Mouse (Mus musculus) heart, postnatal 0 days (tissue): ENCODE results near the gene Tbxa2r. TPM values are rescaled to one million over a fixed set of nuclear protein-coding genes. Genes with fewer than 3 reads are reported as not detected.

Experiments used
- ATAC-seq: fragments of 200-750 bp; cut with Nextera tagmentation; 2 replicates; pipeline ENCODE4 v1.8.0; 2017; ENCODE audit warnings: low read depth, moderate number of reproducible peaks, moderate library complexity; ENCODE audit not compliant: insufficient read depth
- DNase-seq: peaks from one replicate; pipeline ENCODE4 v3.0.0-alpha.2; 2016; ENCODE audit warnings: low spot score
- H3K27ac ChIP-seq: fragments of 300-500 bp; sonication (generic); 2 replicates; pipeline ENCODE4 v1.5.1; 2014; ENCODE audit warnings: low read depth, mild to moderate bottlenecking
- H3K27me3 ChIP-seq: fragments of 300-500 bp; sonication (generic); 2 replicates; pipeline ENCODE4 v1.6.1; 2014; ENCODE audit warnings: low read length, mixed read lengths; ENCODE audit not compliant: control insufficient read depth, insufficient read depth
- H3K36me3 ChIP-seq: fragments of 300-500 bp; sonication (generic); replicated peaks from 2 replicates; pipeline ENCODE4 v1.6.1; 2014; ENCODE audit warnings: low read length, mixed read lengths; ENCODE audit not compliant: control insufficient read depth, insufficient read depth
- H3K4me1 ChIP-seq: fragments of 300-500 bp; sonication (generic); 2 replicates; pipeline ENCODE4 v1.6.1; 2014; ENCODE audit warnings: antibody characterized with exemption; ENCODE audit not compliant: control insufficient read depth, insufficient read depth
- H3K4me2 ChIP-seq: fragments of 300-500 bp; sonication (generic); 2 replicates; pipeline ENCODE4 v1.6.1; 2014; ENCODE audit warnings: low read depth, mild to moderate bottlenecking, low read length, moderate library complexity
- H3K4me3 ChIP-seq: fragments of 300-500 bp; sonication (generic); 2 replicates; pipeline ENCODE4 v1.5.1; 2014; ENCODE audit warnings: low read depth, low read length
- H3K9ac ChIP-seq: fragments of 300-500 bp; sonication (generic); replicated peaks from 2 replicates; pipeline ENCODE4 v1.6.1; 2014; ENCODE audit warnings: low read depth, low read length, mixed read lengths
- H3K9me3 ChIP-seq: fragments of 300-500 bp; sonication (generic); replicated peaks from 2 replicates; pipeline ENCODE4 v1.6.1; 2016; ENCODE audit warnings: low read length; ENCODE audit not compliant: control insufficient read depth
- CTCF ChIP-seq: IDR thresholded peaks from 2 replicates; pipeline ENCODE4 v1.5.1; 2016; ENCODE audit warnings: antibody characterized with exemption, control low read depth, low read depth
- EP300 ChIP-seq: IDR thresholded peaks from 2 replicates; pipeline ENCODE4 v1.6.1; 2016; ENCODE audit warnings: antibody characterized with exemption, low read depth
- WGBS: fragments of 180-500 bp; shearing (Covaris S2); extraction: QIAGEN DNeasy Blood & Tissue Kit; methylation state at CpG from one replicate; pipeline ENCODE4 v1.1.7; 2014; 5-methylcytosine and 5-hydroxymethylcytosine counted together
- polyA plus RNA-seq: library from polyadenylated mRNA; unstranded; fragments of >200 nt; fragmentation: Nextera tagmentation; extraction: Ambion mirVana; gene quantifications from 2 replicates; pipeline ENCODE4 v1.2.1, GENCODE M21; 2015
- total RNA-seq: library from RNA; depleted of rRNA; stranded (reverse); fragments of >200 nt; gene quantifications from 2 replicates; pipeline ENCODE4 v1.2.3, GENCODE M21; 2014; ENCODE audit warnings: low replicate concordance

The Tbxa2r gene
- total and polyA plus RNA-seq, 2 experiments from 2014 or later, result 4.7 to 6.3 TPM

DNA sequence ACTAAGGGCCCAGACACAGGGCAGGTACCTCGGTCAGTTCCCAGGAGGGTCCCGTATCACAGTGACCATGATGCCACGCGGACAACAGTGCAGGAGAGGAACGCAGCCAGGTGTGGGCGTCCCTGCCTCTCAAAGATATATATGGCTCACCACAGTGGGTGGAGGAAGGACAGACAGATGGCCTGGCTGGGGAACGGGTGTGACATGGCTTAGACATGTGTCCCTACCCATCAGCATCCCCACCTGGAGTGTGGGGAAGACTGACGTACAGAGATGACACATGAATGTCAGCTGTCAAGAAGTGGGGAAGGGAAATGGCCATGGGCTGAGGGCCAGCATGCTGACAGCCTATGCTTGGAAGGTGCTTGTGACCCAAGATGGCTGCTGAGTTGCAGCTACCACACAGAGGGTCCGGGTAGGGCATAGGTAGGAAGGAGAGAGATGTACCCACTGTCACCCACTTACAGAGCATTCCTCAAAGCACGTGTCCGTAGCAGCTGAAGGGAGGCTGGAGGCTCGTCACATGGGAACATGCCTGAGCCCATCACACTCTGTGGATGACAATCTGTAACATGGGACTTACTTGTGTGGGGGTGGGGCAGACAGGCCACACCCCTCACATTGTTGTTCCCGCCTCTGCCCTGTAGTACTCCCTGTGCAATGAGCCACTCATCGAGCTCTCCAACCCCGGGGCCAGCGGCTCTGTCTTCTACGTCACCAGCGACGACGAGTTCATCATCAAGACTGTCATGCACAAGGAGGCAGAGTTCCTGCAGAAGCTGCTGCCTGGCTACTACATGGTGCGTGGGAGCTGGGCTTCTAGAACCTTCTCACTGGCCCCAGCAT, 21.5 kb upstream of the Tbxa2r start:
- peaks cover 62% of the 10 kb centered on the region for H3K36me3 ChIP-seq
- H3K27ac ChIP-seq, result no peak overlapping the region
- ATAC-seq (no peak), DNase-seq (no peak)
- no peaks in the 10 kb centered on the region for H3K27me3 ChIP-seq
- no peak overlapping the region for H3K9ac ChIP-seq
- TF ChIP-seq CTCF (no peak), EP300 (no peak)
- peaks cover 15% of the 10 kb centered on the region for H3K4me1 ChIP-seq
- no peak overlapping the region for H3K4me2 ChIP-seq
- no peaks in the 10 kb centered on the region for H3K9me3 ChIP-seq
- WGBS, result 90% methylated on average over 21 of the region's 21 CpGs
- H3K4me3 ChIP-seq, result no peak overlapping the region

DNA sequence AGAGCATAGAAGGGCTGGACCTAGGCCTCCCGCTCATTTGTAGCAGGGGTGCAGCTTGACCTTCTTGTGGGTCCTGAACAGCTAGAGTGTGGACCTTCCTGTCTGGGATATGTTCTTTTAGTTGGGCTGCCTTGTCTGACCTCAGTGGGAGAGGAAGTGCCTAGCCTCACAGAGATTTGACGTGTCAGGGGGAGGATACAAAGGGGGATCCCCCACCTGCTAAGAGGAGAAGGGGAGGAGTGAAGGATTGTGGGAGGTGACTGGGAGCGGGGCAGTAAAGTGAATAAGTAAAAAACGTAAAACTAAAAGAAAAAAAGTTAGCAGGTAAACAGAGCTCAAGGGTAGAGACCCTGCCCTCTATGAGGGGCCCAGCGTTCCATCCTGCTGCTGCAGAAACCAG, 19.0 kb upstream of the Tbxa2r start:
- no peak overlapping the region for H3K4me3 ChIP-seq
- ATAC-seq, result no peak
- TF ChIP-seq CTCF (no peak), EP300 (no peak)
- H3K4me2 ChIP-seq, result no peak overlapping the region
- no peaks in the 10 kb centered on the region for H3K4me1 ChIP-seq
- H3K9ac ChIP-seq, result no peak overlapping the region
- 89% methylated on average over 5 of the region's 5 CpGs for WGBS
- no peak overlapping the region for H3K27ac ChIP-seq
- peaks cover 87% of the 10 kb centered on the region for H3K36me3 ChIP-seq
- no peak for DNase-seq
- no peaks in the 10 kb centered on the region for H3K27me3 ChIP-seq
- H3K9me3 ChIP-seq, result no peaks in the 10 kb centered on the region

DNA sequence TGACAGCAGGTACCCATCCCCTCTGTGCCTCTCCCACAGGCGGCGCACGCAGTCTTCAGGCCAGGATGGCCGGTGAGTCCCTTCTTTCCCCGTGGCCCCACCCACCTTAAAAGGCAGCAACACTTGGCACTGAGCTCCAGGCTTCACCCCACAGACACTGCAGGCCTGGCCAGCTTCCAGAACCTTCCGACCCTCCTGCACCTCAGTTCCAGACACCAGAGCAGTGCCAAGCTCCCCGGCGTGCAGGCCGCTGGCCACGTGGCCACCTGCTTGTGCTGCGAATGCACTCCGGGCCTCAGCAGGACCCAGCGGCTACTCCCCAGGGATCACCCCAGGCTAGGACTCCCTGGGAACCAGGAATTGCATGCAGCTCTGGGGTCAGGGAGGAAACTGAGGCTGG, 14.9 kb upstream of the Tbxa2r start:
- H3K36me3 ChIP-seq, result peaks cover 86% of the 10 kb centered on the region
- WGBS, result 89% methylated on average over 13 of the region's 13 CpGs

DNA sequence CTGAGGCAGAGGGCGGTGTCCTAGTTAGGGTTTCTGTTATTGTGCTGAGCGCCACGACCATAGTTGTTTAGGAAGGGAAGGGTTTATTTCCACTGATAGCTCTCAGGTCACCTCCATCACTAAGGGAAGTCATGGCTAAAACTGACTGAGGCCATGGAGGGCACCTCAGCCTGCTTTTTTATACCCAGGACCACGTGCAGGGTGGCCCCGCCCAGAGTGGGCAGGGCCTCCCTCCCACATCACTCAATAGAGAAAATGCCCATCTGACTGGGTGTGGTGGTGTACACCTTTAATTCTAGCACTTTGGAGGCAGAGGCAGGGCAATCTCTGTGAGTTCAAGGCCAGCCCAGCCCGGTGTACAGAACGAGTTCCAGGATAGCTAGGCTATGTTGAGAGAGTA, 14.3 kb upstream of the Tbxa2r start:
- H3K27ac ChIP-seq, result no peak overlapping the region
- no peak for TF ChIP-seq EP300
- TF ChIP-seq CTCF, result no peak
- 78% methylated on average over 7 of the region's 7 CpGs for WGBS
- H3K9me3 ChIP-seq, result no peaks in the 10 kb centered on the region
- H3K9ac ChIP-seq, result no peak overlapping the region
- H3K4me3 ChIP-seq, result no peak overlapping the region
- no peak overlapping the region for H3K4me2 ChIP-seq
- DNase-seq, result no peak
- no peaks in the 10 kb centered on the region for H3K27me3 ChIP-seq
- ATAC-seq, result no peak
- H3K4me1 ChIP-seq, result peaks cover 6% of the 10 kb centered on the region; the same call in 1 of the 2 replicates
- peaks cover 83% of the 10 kb centered on the region for H3K36me3 ChIP-seq

More for the DNA sequence above, 14.9 kb upstream of the Tbxa2r start:
- H3K9me3 ChIP-seq, result no peaks in the 10 kb centered on the region
- no peak overlapping the region for H3K27ac ChIP-seq
- no peak overlapping the region for H3K4me3 ChIP-seq
- H3K4me1 ChIP-seq, result no peaks in the 10 kb centered on the region; the same call in 1 of the 2 replicates
- H3K4me2 ChIP-seq, result no peak overlapping the region
- no peak overlapping the region for H3K9ac ChIP-seq
- H3K27me3 ChIP-seq, result no peaks in the 10 kb centered on the region
- no peak for ATAC-seq
- TF ChIP-seq EP300 (no peak), CTCF (no peak)
- no peak for DNase-seq

DNA sequence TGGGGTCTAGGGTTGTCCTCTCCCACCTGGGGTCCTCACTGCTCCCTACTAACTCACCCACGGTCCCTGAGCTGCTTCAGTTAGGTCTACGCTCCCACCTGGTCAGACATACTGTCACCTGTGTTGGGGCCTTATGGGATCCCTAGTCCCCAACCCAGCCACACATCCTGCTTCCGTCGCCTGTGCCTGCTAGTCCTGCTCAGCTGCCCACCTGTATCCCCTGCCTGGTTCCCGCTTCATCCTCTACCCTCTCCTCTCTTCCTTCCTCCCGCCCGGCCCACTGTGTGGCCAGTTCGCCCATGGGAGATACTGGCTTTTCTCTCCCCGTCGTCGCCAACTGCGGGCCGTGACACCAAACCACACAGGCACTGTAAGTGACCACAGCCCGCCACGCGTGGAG, 12.9 kb upstream of the Tbxa2r start:
- Histone ChIP-seq H3K36me3 (peaks cover 72% of the 10 kb centered on the region), H3K4me1 (peaks cover 13% of the 10 kb centered on the region; the same call in 1 of the 2 replicates), H3K9me3 (no peaks in the 10 kb centered on the region), H3K9ac (no peak overlapping the region), H3K4me3 (no peak overlapping the region), H3K27me3 (no peaks in the 10 kb centered on the region), H3K27ac (no peak overlapping the region), H3K4me2 (no peak overlapping the region)
- TF ChIP-seq CTCF (no peak), EP300 (no peak)
- DNase-seq (no peak), ATAC-seq (no peak)
- WGBS, result 86% methylated on average over 16 of the region's 16 CpGs
